Mouse (Mus musculus): ENCODE results near the gene Tcirg1.
A peak's percentile ranks its signal among the peaks of the same experiment; 100 is the strongest.

Tcirg1 gene

GRCm38 (mm10) chr19:3896208-3896607 lies 10.7 kb downstream of the Tcirg1 start:
- no peak for DNase-seq

- DNase-seq, result no peak
Measured at GRCm38 (mm10) chr19:3895171-3895631, 11.7 kb downstream of the Tcirg1 start.

DNA sequence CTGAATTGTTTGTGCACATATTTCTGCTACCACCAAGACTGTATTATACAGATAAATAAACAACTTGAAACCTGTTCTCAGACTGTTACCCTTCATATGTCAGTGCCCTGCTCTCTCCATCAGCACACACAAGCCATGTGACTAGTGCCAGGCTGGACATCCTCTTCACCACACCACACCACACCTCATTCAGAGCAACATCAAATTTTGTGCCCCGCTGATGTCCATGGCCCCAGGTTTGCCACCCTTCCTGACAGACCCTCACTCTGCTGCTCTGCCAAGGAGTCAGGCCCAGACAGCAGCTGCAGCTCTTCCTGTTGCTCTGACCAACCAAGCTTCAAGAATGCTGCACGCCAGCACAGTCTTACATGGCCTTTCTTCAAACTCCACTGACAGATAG lies 12.6 kb downstream of the Tcirg1 start:
- DNase-seq, result no peak

- DNase-seq, result no peak
Measured at GRCm38 (mm10) chr19:3893545-3894116, 13.3 kb downstream of the Tcirg1 start.

- no peak for DNase-seq
Measured at GRCm38 (mm10) chr19:3890181-3890580, 16.8 kb downstream of the Tcirg1 start.

- no peak for DNase-seq
Measured at GRCm38 (mm10) chr19:3889096-3889495, 17.8 kb downstream of the Tcirg1 start.

DNA sequence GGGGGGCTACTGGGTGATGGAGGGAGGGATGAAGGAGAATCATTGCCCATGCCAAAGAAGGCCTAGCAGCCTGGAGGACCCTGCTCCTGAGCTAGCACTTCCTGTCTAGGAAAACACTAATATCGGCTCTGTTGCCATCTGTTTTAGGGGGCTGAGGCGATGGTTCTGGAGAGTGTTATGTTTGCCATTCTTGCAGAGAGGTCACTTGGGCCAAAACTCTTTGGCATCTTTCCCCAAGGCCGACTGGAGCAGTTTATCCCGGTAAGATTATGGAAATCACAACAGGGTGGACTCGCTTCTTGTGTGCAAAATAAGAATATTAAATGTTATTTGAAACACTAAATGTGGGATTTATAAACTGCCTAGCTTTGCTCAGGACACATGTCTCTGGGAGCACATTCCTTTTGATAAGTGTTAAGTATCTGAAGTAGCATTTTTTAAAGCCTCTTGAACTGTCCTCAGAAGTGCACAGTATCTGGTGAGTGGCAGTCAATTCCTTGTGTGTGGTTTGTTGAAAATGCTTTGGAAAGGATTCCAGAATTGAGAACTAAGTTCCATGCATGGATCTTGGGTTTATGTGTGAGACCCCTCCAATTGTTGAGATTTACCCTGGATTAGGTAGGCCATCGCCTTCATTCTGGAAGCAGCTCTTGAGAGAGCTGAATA lies 22.5 kb downstream of the Tcirg1 start:
- DNase-seq, result no peak

GRCm38 (mm10) chr19:3882214-3882613 lies 24.7 kb downstream of the Tcirg1 start:
- DNase-seq, result no peak

DNA sequence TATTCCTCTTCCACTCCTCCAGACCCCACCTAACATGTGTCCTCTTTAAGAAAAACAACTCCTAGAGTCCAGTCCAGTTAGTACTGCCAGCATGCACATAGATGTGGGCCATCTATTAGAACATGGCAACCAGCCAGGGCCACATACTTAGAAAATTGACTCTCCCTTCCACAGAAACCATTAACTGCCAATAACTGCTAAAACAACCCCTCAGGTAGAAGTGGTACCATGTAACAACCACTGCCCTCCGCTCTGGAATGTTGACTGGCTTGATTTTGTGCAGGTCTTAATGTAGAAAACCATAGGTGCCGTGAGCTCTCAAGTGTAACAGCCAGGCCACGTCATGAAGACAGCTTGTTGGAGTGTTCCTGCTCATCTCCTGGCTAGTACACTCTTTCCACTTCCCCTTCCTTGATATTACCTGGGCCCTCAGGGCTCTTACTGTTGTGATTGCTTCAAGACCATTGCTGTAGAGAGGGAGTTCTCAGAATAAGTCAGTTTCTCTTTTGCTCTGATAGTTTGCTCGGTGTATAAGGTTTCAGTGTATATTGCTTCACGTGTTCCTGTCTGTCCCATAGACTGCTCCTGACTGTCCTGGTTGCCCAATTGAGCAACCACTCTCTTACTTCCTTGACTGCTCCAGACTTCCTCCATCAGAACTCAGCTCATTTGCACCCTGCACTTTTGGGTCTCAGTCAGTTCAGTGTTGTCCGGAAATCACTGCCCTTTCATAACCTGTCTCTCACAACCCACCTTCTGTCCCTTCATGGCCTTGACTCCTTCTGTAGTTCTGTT lies 26.7 kb downstream of the Tcirg1 start:
- no peak for DNase-seq

- no peak for DNase-seq
Measured at GRCm38 (mm10) chr19:3875045-3875444, 31.9 kb downstream of the Tcirg1 start.

DNA sequence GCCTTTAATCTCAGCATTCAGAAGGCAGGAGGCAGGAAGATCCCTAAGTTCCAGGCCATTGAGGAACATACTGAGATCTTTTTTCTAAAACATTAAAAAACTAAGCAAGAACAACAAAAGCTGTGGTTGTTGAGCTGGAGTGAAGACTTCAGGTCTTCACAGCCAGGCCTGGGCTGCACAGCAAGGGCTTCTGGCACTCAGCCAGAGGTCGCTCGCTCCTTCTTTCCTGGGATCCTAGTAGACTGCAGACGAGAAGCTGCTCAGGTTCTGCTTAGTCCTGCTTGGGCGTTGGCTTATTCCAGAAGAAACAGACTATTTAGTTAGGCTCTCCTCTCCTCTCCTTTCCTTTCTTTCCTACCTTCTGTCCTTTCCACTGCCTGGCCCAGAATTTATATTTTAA lies 34.6 kb downstream of the Tcirg1 start:
- no peak for DNase-seq

DNA sequence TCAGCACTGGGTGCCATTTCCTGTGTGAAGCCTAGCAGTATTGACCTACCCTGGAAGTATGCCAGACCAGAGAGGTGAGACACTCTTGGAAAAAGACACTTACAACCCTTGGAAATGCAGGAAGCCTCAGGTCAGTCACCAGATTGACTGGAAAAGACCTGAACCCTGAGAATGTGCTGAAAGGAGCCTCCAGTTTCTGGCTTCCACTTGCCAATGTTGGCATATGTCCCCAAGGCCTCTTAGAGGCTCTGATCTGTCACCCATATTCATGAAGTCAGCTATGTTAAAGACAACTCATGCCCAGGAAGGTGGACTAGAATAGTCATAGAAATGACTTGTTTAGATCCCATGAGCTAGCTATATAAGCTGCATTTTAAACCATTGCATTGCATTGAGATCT lies 35.5 kb downstream of the Tcirg1 start:
- no peak for DNase-seq

DNA sequence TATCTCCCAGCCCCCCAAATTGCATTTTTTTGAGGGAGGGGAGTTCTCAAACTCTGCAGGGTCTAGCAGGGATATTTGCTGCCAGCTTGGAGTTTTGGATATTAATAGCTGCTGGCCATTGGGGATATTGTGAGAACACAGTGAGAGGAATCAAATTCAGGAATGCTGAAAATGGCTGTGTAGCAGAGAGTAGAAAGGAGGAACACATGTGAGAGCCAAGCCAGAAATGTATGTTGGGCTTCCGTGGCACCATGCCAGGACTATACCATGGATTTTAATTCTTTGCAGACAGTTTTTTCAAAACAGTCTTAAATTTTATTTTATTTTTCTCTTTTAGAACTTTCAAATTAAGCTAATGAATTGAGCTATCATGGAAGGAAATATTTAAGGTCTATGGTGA lies 38.6 kb downstream of the Tcirg1 start:
- no peak for DNase-seq

GRCm38 (mm10) chr19:3864960-3865359 lies 42.0 kb downstream of the Tcirg1 start:
- DNase-seq, result no peak

DNA sequence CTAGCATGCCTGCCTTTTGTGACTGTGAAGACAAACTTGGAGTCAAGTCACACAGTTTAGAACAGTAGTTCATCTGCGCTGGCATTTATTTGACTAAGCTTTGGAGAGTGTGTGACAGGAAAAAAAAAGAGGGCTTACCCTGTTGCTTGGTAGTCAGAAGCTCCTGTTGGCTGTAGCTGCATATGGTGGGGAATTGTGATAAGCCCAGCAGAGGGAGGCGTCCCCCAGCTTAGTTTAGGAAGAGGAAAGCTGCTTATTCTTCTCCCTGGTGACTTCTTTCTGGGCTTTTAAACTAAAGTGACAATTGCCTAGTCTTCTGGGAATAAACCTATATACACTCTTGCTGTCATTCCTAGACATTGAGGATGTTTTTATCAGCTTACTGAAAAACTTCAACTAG lies 44.2 kb downstream of the Tcirg1 start:
- no peak for DNase-seq

DNA sequence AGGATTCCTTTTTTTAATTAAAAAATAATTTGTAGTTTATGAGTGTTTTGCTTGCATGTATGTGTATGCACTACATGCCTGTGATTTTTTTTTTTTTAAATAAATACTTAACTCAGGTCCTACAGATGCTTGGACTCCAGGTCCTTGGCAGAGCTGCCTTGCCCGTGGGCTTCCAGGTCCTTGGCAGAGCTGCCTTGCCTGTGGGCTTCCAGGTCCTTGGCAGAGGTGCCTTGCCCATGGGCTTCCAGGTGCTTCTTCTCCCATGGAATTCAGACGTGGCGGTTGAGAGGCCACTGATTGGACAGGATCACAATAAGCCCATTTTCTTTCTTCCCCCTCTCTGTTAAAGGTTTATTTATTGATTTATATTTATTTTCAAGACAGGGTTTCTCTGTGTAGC lies 49.7 kb downstream of the Tcirg1 start:
- DNase-seq, result no peak

DNA sequence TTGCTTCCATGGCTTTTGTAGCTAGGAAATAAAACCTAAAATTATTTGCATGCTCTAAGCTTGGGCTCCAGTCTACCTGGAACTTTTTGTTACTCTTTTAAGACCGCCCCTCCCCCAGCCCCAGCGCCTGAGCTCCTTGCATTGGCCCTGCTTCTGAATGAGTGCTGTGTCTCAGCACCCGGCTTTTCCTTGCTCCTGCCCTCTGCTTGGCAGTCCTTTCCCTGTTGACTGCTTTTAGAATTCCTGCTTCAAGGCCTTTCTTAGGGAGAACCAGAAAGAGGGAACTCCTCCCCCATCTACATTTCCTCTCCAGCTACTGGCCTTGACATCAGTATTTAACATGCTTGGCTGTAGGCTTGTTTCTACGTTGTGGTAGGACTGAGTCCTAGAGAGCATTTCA lies 51.3 kb downstream of the Tcirg1 start:
- DNase-seq, result no peak

- DNase-seq, result no peak
Measured at GRCm38 (mm10) chr19:3855091-3855490, 51.8 kb downstream of the Tcirg1 start.

DNA sequence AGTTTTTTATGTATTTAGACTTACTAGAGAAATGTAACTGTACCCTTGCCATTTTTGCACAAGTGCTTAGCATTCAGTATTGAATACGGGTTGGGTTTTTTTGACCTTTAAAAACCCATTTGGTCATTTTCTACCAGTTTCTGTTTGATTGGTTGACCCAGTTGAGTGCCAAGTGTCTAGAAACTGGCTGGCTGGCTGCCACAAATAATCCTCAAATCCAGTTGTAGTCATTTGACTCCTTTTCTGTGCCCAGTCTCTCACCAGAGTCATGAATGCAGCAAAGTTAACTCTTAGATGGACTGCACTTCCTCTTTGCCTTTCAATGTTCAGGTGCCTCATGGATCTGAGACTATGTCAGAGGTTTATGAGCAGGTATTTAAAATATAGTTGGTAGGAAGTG lies 53.0 kb downstream of the Tcirg1 start:
- DNase-seq, result no peak

GRCm38 (mm10) chr19:3853121-3853520 lies 53.8 kb downstream of the Tcirg1 start:
- no peak for DNase-seq

DNA sequence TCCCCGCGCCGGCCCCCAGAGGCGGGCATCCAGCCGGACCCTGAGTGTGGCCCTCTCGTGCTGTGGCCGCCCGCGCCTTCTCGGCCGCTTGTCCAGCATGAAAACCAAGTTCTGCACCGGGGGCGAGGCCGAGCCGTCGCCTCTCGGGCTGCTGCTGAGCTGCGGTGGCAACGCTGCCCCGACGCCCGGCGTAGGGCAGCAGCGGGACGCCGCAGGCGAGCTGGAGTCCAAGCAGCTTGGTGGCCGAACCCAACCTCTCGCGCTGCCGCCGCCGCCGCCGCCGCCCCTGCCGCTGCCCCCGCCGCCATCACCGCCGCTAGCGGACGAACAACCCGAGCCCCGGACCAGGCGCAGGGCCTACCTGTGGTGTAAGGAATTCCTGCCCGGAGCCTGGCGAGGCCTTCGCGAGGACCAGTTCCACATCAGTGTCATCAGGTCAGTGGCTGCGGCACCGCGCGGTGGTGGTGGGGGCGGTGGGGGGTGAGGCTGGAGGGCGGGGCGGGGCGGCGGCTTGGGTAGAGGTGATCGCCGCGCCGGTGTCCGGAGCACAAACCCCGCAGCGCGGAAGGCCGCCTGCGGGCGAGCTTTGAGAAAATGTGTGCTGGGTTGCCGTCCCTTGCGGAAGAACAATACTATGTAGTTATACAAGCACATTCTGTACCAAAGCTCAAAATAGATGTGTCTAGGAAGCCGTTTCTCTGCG lies 54.8 kb downstream of the Tcirg1 start:
- peak; percentile 65 for DNase-seq

- peak; percentile 96 for DNase-seq
Measured at GRCm38 (mm10) chr19:3851502-3851962, 55.4 kb downstream of the Tcirg1 start, which contains the start of gene Chka. Gene Chka (plus strand): TSS chr19:3851773.

DNA sequence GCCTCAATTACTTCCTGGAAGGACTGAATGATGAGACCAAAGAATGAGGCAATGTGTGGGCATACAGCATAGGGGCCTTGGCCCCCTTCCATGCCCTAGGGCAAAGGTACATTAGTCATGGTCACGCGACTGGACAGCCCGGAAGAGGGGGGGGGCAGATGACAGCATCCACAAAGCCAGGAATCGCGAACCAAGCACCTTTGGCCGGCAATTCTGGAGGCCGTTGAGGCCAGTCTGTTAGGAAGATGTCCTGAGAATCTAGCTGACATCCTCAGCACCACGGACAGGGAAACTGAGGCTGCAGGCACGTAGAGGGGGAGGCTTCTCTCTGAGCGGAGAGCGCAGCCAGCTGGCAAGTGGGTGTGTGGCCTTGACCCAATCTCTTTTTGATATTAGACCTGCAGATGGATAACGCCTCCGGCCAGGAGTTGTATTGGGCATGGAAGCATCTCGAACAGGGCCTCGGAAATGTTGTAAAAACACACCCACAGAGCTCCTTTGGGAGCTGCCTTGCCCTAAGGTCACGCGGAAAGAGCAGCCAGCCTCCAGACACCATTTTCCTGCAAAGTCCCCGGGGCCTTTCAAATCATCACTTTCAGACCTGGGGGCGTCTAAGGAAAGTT lies 56.0 kb downstream of the Tcirg1 start:
- peak; percentile 45 for DNase-seq
